Mouse (Mus musculus): ENCODE data around the gene Fktn. TPM values are rescaled to one million over a fixed set of nuclear protein-coding genes. Genes with fewer than 3 reads are reported as not detected.

Gene Fktn
- polyA plus RNA-seq (2014; fragmentation: Illumina TruSeq; extraction: RNeasy Lipid Tissue Mini Kit (QIAGEN cat#74804)): 41.7 TPM

DNA sequence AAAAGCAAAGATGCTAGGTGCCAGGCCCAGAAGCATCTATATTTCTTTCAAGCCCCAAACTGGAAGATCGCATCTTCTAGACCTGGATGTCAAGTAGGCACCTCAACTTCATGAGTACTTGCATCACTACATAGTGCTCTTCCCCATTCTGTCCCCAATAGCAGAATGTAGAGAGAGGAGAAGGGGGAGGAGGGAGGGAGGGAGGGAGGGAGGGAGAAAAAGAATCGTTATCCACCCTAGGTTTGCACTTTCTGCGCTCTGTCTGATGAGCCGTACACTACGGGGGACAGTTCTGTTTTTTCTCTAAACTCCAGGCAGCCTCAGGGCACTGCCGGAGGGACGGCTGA, at the start of gene Fktn:
Gene Fktn, plus strand, starts transcription at position 295 of the 347 bp plus-strand sequence.

DNA sequence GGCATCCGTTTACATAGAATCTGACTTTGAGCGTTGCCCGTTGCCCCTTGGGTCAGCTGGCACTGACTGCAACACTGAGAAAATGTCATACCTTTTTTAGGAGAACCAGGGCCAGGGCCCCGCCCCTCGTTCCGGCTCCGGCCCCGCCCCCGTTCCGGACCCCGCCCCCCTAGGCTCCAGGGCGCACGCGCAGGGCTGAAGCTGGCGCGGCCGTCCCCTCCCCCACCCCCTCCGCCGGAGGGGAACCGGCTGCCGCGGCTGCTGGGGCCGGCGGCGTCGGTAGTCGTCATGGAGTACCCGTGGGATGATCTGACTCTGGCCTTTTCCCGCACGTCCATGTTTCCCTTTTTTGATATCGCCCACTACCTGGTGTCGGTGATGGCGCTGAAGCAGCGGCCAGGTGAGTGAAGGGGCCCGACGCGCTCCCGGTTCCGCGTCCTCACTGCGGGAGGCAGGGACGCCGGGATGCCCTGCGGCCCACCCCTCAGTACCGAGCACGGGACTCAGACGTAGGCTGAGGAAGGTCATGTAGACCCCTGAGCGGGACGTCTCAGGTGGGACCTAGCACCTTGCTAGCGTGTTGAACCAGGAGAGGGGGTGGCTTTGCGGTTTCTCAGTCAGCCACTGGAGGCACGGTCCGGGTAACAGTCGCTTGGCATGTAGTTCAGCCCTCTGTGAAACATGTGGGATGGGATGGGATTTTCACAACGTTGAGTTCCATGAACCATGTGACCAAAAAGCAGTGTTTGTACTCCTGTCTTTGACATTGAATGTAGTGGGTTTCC, 112.2 kb downstream of the Fktn start, which contains the start of gene Tmem38b:
Gene Tmem38b, plus strand, starts transcription at position 225 of the 785 bp plus-strand sequence.

Other genes starting within 250 kb of the Fktn start
- gene Fsd1l, start 82.5 kb upstream of the Fktn start, polyA plus RNA-seq (2014; fragmentation: Illumina TruSeq; extraction: RNeasy Lipid Tissue Mini Kit (QIAGEN cat#74804)): 19.2 TPM
- 0.29 TPM for gene Tal2, start 65.7 kb downstream of the Fktn start, polyA plus RNA-seq (2014; fragmentation: Illumina TruSeq; extraction: RNeasy Lipid Tissue Mini Kit (QIAGEN cat#74804))
- 14.5 TPM for gene Tmem38b, start 112.0 kb downstream of the Fktn start, polyA plus RNA-seq (2014; fragmentation: Illumina TruSeq; extraction: RNeasy Lipid Tissue Mini Kit (QIAGEN cat#74804))